ENCODE assay signal across 20 mouse cellular contexts in genomic region chr14:27272072-27272834, GRCm38 (mm10).
DNase-seq lines count a peak whose midpoint lies in the region; ATAC-seq lines count a peak whose summit lies in the region.
"Had no signal": no experiment of that assay in that cellular context is flagged by ENCODE, and none has a peak within 500 bp of the region (broad histone marks: within the 10 kb centered on the region; RNA-seq: fewer than 3 reads in every experiment).

No protein-coding gene starts in this region.

- 31% methylated on average over 11 of the region's 11 CpGs for WGBS in heart, embryonic 13.5 days
- 15% methylated on average over 11 of the region's 11 CpGs for WGBS in forebrain, embryonic 16.5 days
- WGBS in midbrain, embryonic 11.5 days = 18% methylated on average over 11 of the region's 11 CpGs
- 45% methylated on average over 11 of the region's 11 CpGs for WGBS in kidney, embryonic 16.5 days

- 0 out of 2 replicates have a peak overlapping the region, but pooled peaks have one; percentile 28 for H3K9ac ChIP-seq in heart, embryonic 13.5 days
- H3K9ac ChIP-seq in forebrain, embryonic 16.5 days (replicated peaks; ENCODE audit: low read depth, low read length) = no peak overlapping the region
- no peak overlapping the region for H3K9ac ChIP-seq in midbrain, embryonic 11.5 days (ENCODE audit: low read length)
- H3K9ac ChIP-seq in kidney, embryonic 16.5 days (replicated peaks; ENCODE audit: low read length) = no peak overlapping the region
- H3K9ac ChIP-seq: embryonic facial prominence, embryonic 13.5 days; liver, embryonic 12.5 days; lung, embryonic 15.5 days had no signal

- ATAC-seq in heart, embryonic 13.5 days (ENCODE audit: extremely low read depth, insufficient number of reproducible peaks, low FRiP score, low TSS enrichment) = no peak
- 0 out of 2 replicates have a peak, but pooled peaks have one; percentile 55 for ATAC-seq in forebrain, embryonic 16.5 days
- peak; percentile 52; the same call in 1 of the 2 replicates for ATAC-seq in midbrain, embryonic 11.5 days (ENCODE audit: low FRiP score)
- ATAC-seq in kidney, embryonic 16.5 days (ENCODE audit: low FRiP score, low TSS enrichment) = no peak
- ATAC-seq: activated CD4-positive, CD25-positive, alpha-beta regulatory T cell, adult 4 months; intestine, postnatal 0 days; liver, embryonic 12.5 days had no signal

- intact Hi-C loops in heart, postnatal 10 days (cut with DNase I) = no loop called here

- H3K9me3 ChIP-seq in heart, embryonic 13.5 days = no peaks in the 10 kb centered on the region
- no peaks in the 10 kb centered on the region for H3K9me3 ChIP-seq in forebrain, embryonic 16.5 days (ENCODE audit: control insufficient read depth, low read length)
- no peaks in the 10 kb centered on the region for H3K9me3 ChIP-seq in midbrain, embryonic 11.5 days (ENCODE audit: control insufficient read depth, low read length)
- H3K9me3 ChIP-seq in kidney, embryonic 16.5 days (ENCODE audit: low read length) = no peaks in the 10 kb centered on the region
- H3K9me3 ChIP-seq: embryonic facial prominence, embryonic 13.5 days; liver, embryonic 12.5 days; lung, embryonic 15.5 days; megakaryocyte, embryonic 14.5 days had no signal

- DNase-seq in heart, postnatal 10 days = no peak
- peak; percentile 88 for DNase-seq in midbrain, embryonic 11.5 days (ENCODE audit: low spot score, missing footprints)
- DNase-seq in retina, postnatal 1 day = peak; percentile 65
- DNase-seq in gastrocnemius, postnatal 4 days (ENCODE audit: low spot score in 2 of 2) = no peak
- DNase-seq in ovary, postnatal 14 days (ENCODE audit: low spot score) = no peak
- DNase-seq: cerebellum, adult 11 months; gastrocnemius, postnatal 10 days; kidney, postnatal 36 days; left cerebral cortex, postnatal 4 days; right cerebral cortex, postnatal 4 days; thymus, adult 2 months had no signal

- no peak overlapping the region for H3K27ac ChIP-seq in heart, embryonic 13.5 days (replicated peaks)
- H3K27ac ChIP-seq in forebrain, embryonic 16.5 days (ENCODE audit: low read length) = no peak overlapping the region
- peak overlapping the region; percentile 20; the same call in 1 of the 2 replicates for H3K27ac ChIP-seq in midbrain, embryonic 11.5 days (ENCODE audit: low read depth, low read length)
- no peak overlapping the region for H3K27ac ChIP-seq in kidney, embryonic 16.5 days (ENCODE audit: low read length)
- H3K27ac ChIP-seq: embryonic facial prominence, embryonic 13.5 days; liver, embryonic 12.5 days; lung, embryonic 15.5 days had no signal

- no peaks in the 10 kb centered on the region for H3K27me3 ChIP-seq in heart, embryonic 13.5 days (replicated peaks)
- no peaks in the 10 kb centered on the region for H3K27me3 ChIP-seq in forebrain, embryonic 16.5 days (replicated peaks; ENCODE audit: control insufficient read depth, insufficient read depth, low read length)
- H3K27me3 ChIP-seq in midbrain, embryonic 11.5 days (ENCODE audit: control insufficient read depth, insufficient read depth, low read length) = no peaks in the 10 kb centered on the region
- H3K27me3 ChIP-seq in kidney, embryonic 16.5 days (ENCODE audit: insufficient read depth, low read length) = no peaks in the 10 kb centered on the region
- H3K27me3 ChIP-seq: embryonic facial prominence, embryonic 13.5 days; liver, embryonic 12.5 days; lung, embryonic 15.5 days had no signal

- no peaks in the 10 kb centered on the region for H3K36me3 ChIP-seq in heart, embryonic 13.5 days
- H3K36me3 ChIP-seq in forebrain, embryonic 16.5 days (ENCODE audit: control insufficient read depth, insufficient read depth) = no peaks in the 10 kb centered on the region
- H3K36me3 ChIP-seq in midbrain, embryonic 11.5 days (ENCODE audit: control insufficient read depth, insufficient read depth, low read length) = no peaks in the 10 kb centered on the region
- H3K36me3 ChIP-seq in kidney, embryonic 16.5 days (ENCODE audit: insufficient read depth, low read length) = no peaks in the 10 kb centered on the region
- H3K36me3 ChIP-seq: embryonic facial prominence, embryonic 13.5 days; liver, embryonic 12.5 days; lung, embryonic 15.5 days had no signal

- H3K4me3 ChIP-seq in heart, embryonic 13.5 days = no peak overlapping the region
- H3K4me3 ChIP-seq in forebrain, embryonic 16.5 days (replicated peaks; ENCODE audit: low read length) = no peak overlapping the region
- no peak overlapping the region for H3K4me3 ChIP-seq in midbrain, embryonic 11.5 days (ENCODE audit: low read depth, low read length)
- no peak overlapping the region for H3K4me3 ChIP-seq in kidney, embryonic 16.5 days (ENCODE audit: low read length)
- H3K4me3 ChIP-seq: embryonic facial prominence, embryonic 13.5 days; liver, embryonic 12.5 days; lung, embryonic 15.5 days; megakaryocyte, embryonic 14.5 days had no signal

- no peak overlapping the region for H3K4me2 ChIP-seq in heart, embryonic 13.5 days
- H3K4me2 ChIP-seq in forebrain, embryonic 16.5 days (ENCODE audit: low read length) = no peak overlapping the region
- no peak overlapping the region for H3K4me2 ChIP-seq in midbrain, embryonic 11.5 days
- H3K4me2 ChIP-seq in kidney, embryonic 16.5 days (replicated peaks; ENCODE audit: low read depth, low read length) = no peak overlapping the region
- H3K4me2 ChIP-seq: embryonic facial prominence, embryonic 13.5 days; liver, embryonic 12.5 days; lung, embryonic 15.5 days had no signal

- peaks cover 16% of the 10 kb centered on the region for H3K4me1 ChIP-seq in heart, embryonic 13.5 days
- peaks cover 19% of the 10 kb centered on the region for H3K4me1 ChIP-seq in forebrain, embryonic 16.5 days (replicated peaks; ENCODE audit: control insufficient read depth, insufficient read depth, low read length)
- H3K4me1 ChIP-seq in midbrain, embryonic 11.5 days (ENCODE audit: control insufficient read depth, insufficient read depth, low read length) = peaks cover 17% of the 10 kb centered on the region
- no peaks in the 10 kb centered on the region for H3K4me1 ChIP-seq in kidney, embryonic 16.5 days (ENCODE audit: insufficient read depth, low read length)
- H3K4me1 ChIP-seq: liver, embryonic 12.5 days; lung, embryonic 15.5 days had no signal

Comparison
In these comparisons a context has a peak if more than half of its experiments do, and no peak if none do; other contexts are left out.
1. ATAC-seq: peak in forebrain, embryonic 16.5 days (single experiment) and midbrain, embryonic 11.5 days (single experiment); none in heart, embryonic 13.5 days (single experiment) and kidney, embryonic 16.5 days (single experiment).
2. DNase-seq: peak in midbrain, embryonic 11.5 days (single experiment) and retina, postnatal 1 day (single experiment); none in heart, postnatal 10 days (0 of 2), gastrocnemius, postnatal 4 days (0 of 2) and ovary, postnatal 14 days (single experiment).